Mouse (Mus musculus): ENCODE measurements around the gene Gm15262. TPM values are rescaled to one million over a fixed set of nuclear protein-coding genes. Genes with fewer than 3 reads are reported as not detected.
"Not testable (repeated sequence)": the region's sequence is repeated elsewhere in the genome, so short reads cannot be mapped to it uniquely, and the experiment has no call there.

The Gm15262 gene
- under 1 TPM; 0.08 to 0.09 TPM for total RNA-seq (2021)
- long read RNA-seq, experiment 1 = 0 reads
- long read RNA-seq, experiment 2 = 0 reads

DNA sequence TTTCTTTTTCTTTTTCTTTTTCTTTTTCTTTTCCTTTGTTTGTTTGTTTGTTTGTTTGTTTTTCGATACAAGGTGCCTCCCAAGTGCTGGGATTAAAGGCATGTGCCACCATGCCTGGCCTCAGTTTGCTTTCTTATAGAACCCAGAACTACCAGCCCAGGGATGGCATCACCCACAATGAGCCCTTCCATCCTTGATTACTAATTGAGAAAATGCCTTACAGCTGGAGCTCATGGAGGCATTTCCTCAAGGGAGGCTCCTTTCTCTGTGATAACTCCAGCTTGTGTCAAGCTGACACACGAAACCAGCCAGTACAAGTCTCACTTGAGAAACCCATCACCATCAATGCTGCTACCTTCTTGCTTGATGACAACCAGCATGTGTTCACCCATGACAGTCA is at the start of gene Gm15262:
Gm15262 (plus strand) TSS at position 301 of the 400 bp plus-strand sequence.
- intact Hi-C loops (cut with DNase I; ENCODE audit: low total_unique reads); DNase-seq: not testable (repeated sequence)

DNA sequence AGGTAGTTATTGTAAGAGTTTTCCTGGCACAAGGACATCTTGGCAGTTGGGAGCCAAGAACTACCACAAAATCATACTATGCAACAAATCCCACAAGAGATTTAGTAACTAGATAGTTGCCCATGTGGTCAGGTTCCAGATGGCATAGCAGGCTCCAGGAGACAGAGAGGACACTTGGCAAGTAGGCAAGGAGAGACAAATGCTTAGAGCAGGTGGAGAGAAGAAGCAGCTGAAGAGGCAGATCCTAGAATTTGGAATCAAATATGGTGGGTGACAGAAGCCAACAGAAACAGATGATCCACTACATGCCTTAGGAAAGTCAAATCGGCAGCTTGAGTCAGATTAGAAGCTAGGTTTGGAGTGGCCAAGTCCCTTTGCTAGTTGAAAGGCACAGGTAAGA is 20.9 kb downstream of the Gm15262 start:
- no peak for DNase-seq
- intact Hi-C loops (cut with DNase I; ENCODE audit: low total_unique reads) = no loop called here

DNA sequence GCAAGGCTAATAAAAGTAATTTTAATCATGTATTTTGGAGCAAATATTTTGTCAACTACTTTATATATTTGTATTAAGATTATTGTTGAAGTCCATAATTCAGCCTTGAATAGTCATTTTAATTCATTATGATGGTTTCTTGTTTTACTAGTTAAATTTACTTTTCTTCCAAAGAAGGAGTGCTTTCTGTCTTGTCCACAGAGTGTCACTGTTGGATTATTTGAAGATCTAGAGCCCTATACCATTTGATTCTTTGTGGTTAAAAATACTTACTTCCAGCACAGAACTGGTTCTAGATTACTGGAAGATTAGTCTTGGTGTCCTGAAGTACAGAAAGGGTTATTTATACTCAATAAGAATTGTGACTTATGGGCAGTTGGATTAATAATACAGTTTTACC is 29.2 kb downstream of the Gm15262 start:
- intact Hi-C loops (cut with DNase I; ENCODE audit: low total_unique reads) = no loop called here
- DNase-seq = no peak

DNA sequence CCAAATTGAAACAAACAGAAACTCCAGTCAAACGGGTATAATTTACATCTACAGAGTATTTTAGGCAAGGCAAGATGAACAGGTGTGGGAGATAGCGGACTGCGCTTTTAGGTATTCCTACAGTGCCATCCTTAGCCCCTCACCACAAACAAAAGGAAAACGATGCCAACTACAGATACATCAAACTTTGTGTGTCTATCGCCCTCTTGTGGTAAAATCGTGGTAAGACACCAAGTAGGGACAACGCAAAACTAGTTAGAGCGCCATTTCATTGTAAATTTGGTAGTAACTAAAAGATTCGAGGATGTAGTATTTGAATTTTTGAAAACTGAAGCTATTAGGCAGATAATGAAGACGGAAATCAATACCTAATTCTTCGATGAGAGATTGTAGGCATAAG is 83.7 kb downstream of the Gm15262 start:
- intact Hi-C loops (cut with DNase I; ENCODE audit: low total_unique reads) = no loop called here
- no peak for DNase-seq

DNA sequence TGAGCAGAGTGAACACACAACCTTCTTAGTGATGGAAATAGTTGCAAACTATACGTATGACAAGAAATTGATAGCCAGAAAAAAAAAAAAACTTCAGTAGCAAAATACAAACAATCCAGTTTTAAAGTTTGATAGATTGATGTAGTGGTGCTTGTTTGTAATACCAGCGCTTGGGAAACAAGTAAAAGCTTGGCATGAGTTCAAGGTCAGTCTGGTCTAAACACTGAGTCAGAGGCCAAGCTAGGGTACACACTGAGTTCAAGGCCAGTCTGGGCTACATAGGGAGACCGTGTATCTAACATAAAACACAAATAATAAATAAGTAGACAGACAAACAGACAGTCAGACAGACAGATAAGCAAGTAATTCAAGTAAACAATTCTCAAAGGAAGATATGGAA is 84.2 kb downstream of the Gm15262 start:
- intact Hi-C loops (cut with DNase I; ENCODE audit: low total_unique reads) = no loop called here
- DNase-seq = no peak

DNA sequence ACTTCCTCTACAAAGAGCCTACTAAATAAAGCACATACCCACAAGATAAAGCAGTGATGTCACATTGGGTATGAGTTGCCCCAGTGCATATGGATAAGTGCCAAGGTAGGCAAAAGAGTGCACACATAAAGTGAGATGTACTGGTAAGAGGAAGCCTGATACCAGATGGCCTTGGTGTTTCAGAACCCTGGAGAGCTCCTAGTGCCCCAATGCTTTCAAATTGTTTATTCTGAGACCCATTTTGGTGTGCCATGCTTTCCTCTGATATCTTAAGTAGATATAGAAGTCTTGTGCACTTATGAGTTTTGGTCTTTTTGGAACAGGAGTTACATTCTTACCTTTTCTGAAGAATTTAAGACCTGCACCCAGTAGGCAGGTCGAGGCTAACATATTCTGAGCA is 88.3 kb downstream of the Gm15262 start:
- DNase-seq = no peak
- intact Hi-C loops (cut with DNase I; ENCODE audit: low total_unique reads) = no loop called here

DNA sequence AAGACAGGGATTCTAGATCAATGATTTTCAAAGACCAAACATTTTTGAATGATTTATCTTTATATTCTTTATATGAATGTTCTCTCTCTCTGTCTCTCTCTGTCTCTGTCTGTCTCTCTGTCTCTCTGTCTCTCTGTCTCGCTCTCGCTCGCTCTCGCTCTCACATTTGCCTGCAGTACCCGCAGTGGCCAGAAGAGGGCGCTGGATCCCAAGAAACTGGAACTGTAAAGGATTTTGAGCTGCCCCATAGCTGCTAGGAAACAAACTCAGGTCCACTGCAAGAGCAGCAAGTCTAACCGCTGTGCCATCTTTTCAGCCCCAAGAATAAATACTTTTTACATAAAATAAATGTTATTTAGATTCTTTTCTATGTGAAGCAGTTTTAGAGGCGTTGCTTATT is 98.5 kb downstream of the Gm15262 start:
- peak; percentile 14 for DNase-seq
- intact Hi-C loops (cut with DNase I; ENCODE audit: low total_unique reads) = no loop called here

DNA sequence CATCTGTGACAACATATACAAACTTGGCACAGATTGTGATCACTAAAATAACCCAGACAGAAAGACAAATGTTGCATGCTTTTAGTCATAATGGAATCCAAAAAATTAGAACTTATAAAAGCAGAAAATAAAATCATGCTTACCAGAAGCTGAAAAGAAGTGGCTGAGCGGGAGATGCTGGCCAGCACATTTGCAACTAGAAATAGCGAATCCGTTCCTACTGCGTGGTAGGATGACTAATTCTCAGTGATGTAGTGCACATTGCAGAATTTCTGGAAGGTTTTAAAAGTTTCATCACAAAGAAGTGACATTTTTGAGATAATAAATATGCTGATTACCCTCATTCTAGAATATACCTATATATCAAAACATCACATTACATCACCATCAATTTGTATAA is 100.7 kb downstream of the Gm15262 start:
- DNase-seq = no peak
- intact Hi-C loops (cut with DNase I; ENCODE audit: low total_unique reads) = no loop called here

DNA sequence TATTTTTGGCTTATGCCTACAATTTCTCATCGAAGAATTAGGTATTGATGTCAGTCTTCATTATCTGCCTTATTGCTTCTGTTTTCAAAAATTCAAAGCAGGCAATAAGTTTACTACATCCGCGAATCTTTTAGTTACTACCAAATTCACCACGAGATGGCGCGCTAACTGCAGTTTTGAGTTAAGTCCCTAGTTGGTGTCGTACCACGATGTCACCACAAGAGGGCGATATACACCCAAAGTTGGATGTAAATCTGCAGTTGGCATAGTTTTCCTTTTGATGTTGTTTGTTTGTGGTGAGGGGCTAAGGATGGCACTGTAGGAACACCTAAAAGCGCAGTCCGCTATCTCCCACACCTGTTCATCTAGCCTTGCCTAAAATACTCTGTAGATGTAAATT is 111.9 kb downstream of the Gm15262 start:
- intact Hi-C loops (cut with DNase I; ENCODE audit: low total_unique reads) = loop anchor here (10.0 kb wide), 1 partner anchor 396 kb away; no protein-coding TSS in a partner anchor
- peak; percentile 57 for DNase-seq

DNA sequence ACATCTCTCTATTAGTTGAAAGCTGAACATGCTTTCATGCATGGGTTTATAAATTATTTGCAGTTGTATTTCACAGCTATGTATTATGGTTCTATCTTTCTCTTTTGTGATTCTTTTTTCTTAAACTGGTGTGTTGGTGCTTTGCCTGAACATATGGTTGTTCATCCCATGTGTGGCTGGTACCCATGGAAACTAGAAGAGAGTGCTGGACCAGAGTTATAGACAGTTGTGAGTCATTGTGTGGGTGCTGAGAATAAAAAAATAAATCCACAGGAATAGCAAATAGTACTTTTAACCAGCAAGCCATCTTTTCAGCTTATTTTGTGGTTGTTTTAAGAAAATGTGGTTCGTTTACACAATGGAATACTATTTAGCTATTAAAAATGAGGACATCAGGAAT is 123.9 kb downstream of the Gm15262 start:
- intact Hi-C loops (cut with DNase I; ENCODE audit: low total_unique reads) = no loop called here
- DNase-seq = no peak

Other genes starting within 250 kb of the Gm15262 start
- gene Scml2, start 170.3 kb upstream of the Gm15262 start, total RNA-seq (2021) = under 1 TPM; 0.66 to 0.82 TPM